Mouse (Mus musculus): ENCODE data around the gene Ywhag. TPM values are rescaled to one million over a fixed set of nuclear protein-coding genes. Genes with fewer than 3 reads are reported as not detected.

The Ywhag gene
- polyA plus RNA-seq, 1 experiment from 2014 or later = 79.0 TPM

GRCm38 (mm10) chr5:135970247-135970646, 35.8 kb upstream of the Ywhag start:
- no peaks in the 10 kb centered on the region for H3K27me3 ChIP-seq (ENCODE audit: insufficient read depth, low read length)
- no peak for DNase-seq

GRCm38 (mm10) chr5:135968781-135969180, 34.4 kb upstream of the Ywhag start:
- Histone ChIP-seq H3K9ac (no peak overlapping the region), H3K4me3 (ENCODE audit: low read depth, low read length) (no peak overlapping the region), H3K9me3 (ENCODE audit: low read depth, low read length) (no peaks in the 10 kb centered on the region), H3K4me1 (ENCODE audit: insufficient read depth) (no peaks in the 10 kb centered on the region), H3K4me2 (no peak overlapping the region), H3K27ac (ENCODE audit: low read depth) (no peak overlapping the region), H3K36me3 (ENCODE audit: insufficient read depth) (no peaks in the 10 kb centered on the region), H3K27me3 (ENCODE audit: insufficient read depth, low read length) (no peaks in the 10 kb centered on the region)
- 49% methylated on average over 1 of the region's 1 CpGs for WGBS
- TF ChIP-seq CTCF (IDR thresholded peaks at IDR 0.05; ENCODE audit: low read depth) = peak; percentile 71
- ATAC-seq (ENCODE audit: insufficient read depth) (no peak), DNase-seq (peak; percentile 61)

More at GRCm38 (mm10) chr5:135970247-135970646, 35.8 kb upstream of the Ywhag start:
- Histone ChIP-seq H3K9me3 (ENCODE audit: low read depth, low read length) (no peaks in the 10 kb centered on the region), H3K27ac (ENCODE audit: low read depth) (no peak overlapping the region), H3K4me2 (no peak overlapping the region), H3K9ac (no peak overlapping the region), H3K36me3 (ENCODE audit: insufficient read depth) (no peaks in the 10 kb centered on the region), H3K4me1 (ENCODE audit: insufficient read depth) (no peaks in the 10 kb centered on the region), H3K4me3 (ENCODE audit: low read depth, low read length) (no peak overlapping the region)
- ATAC-seq (ENCODE audit: insufficient read depth) = no peak
- TF ChIP-seq CTCF (IDR thresholded peaks at IDR 0.05; ENCODE audit: low read depth) = no peak
- WGBS = 69% methylated on average over 6 of the region's 6 CpGs

- Histone ChIP-seq H3K4me1 (ENCODE audit: insufficient read depth) (peaks cover 2% of the 10 kb centered on the region; the same call in 1 of the 2 replicates), H3K36me3 (ENCODE audit: insufficient read depth) (no peaks in the 10 kb centered on the region), H3K27ac (ENCODE audit: low read depth) (no peak overlapping the region), H3K27me3 (ENCODE audit: insufficient read depth, low read length) (no peaks in the 10 kb centered on the region), H3K9me3 (ENCODE audit: low read depth, low read length) (no peaks in the 10 kb centered on the region), H3K9ac (no peak overlapping the region), H3K4me3 (ENCODE audit: low read depth, low read length) (no peak overlapping the region), H3K4me2 (no peak overlapping the region)
- DNase-seq = peak; percentile 26
- peak; percentile 58 for TF ChIP-seq CTCF (IDR thresholded peaks at IDR 0.05; ENCODE audit: low read depth)
- ATAC-seq (ENCODE audit: insufficient read depth) = no peak
- WGBS = 63% methylated on average over 9 of the region's 9 CpGs
These were observed 32.5 kb upstream of the Ywhag start for GRCm38 (mm10) chr5:135966866-135967265.

- 7% methylated on average over 24 of the region's 24 CpGs for WGBS
- H3K27ac ChIP-seq (ENCODE audit: low read depth) = peak overlapping the region; percentile 54
These were observed 31.1 kb upstream of the Ywhag start for GRCm38 (mm10) chr5:135965501-135965930.

GRCm38 (mm10) chr5:135963280-135963627, 28.8 kb upstream of the Ywhag start:
- ATAC-seq (ENCODE audit: insufficient read depth) (no peak), DNase-seq (no peak)
- Histone ChIP-seq H3K4me1 (ENCODE audit: insufficient read depth) (peaks cover 10% of the 10 kb centered on the region; the same call in 1 of the 2 replicates), H3K36me3 (ENCODE audit: insufficient read depth) (no peaks in the 10 kb centered on the region), H3K27ac (ENCODE audit: low read depth) (peak overlapping the region; percentile 94), H3K9ac (peak overlapping the region; percentile 86), H3K4me3 (ENCODE audit: low read depth, low read length) (peak overlapping the region; percentile 63), H3K4me2 (peak overlapping the region; percentile 94), H3K27me3 (ENCODE audit: insufficient read depth, low read length) (no peaks in the 10 kb centered on the region), H3K9me3 (ENCODE audit: low read depth, low read length) (no peaks in the 10 kb centered on the region)
- no peak for TF ChIP-seq CTCF (IDR thresholded peaks at IDR 0.05; ENCODE audit: low read depth)
- WGBS = 5% methylated on average over 6 of the region's 6 CpGs

More at GRCm38 (mm10) chr5:135965501-135965930, 31.1 kb upstream of the Ywhag start:
- H3K9ac ChIP-seq = no peak overlapping the region; the same call in 1 of the 2 replicates
- ATAC-seq (ENCODE audit: insufficient read depth) = no peak
- H3K4me3 ChIP-seq (ENCODE audit: low read depth, low read length) = peak overlapping the region; percentile 26
- peak; percentile 50 for TF ChIP-seq CTCF (IDR thresholded peaks at IDR 0.05; ENCODE audit: low read depth)
- H3K27me3 ChIP-seq (ENCODE audit: insufficient read depth, low read length) = no peaks in the 10 kb centered on the region
- peaks cover 10% of the 10 kb centered on the region; the same call in 1 of the 2 replicates for H3K4me1 ChIP-seq (ENCODE audit: insufficient read depth)
- peak; percentile 61 for DNase-seq
- H3K9me3 ChIP-seq (ENCODE audit: low read depth, low read length) = no peaks in the 10 kb centered on the region
- H3K36me3 ChIP-seq (ENCODE audit: insufficient read depth) = no peaks in the 10 kb centered on the region
- peak overlapping the region; percentile 54 for H3K4me2 ChIP-seq

- H3K27ac ChIP-seq (ENCODE audit: low read depth) = peak overlapping the region; percentile 94
- peak overlapping the region; percentile 86 for H3K9ac ChIP-seq
- H3K36me3 ChIP-seq (ENCODE audit: insufficient read depth) = no peaks in the 10 kb centered on the region
- WGBS = under 1% methylated on average over 64 of the region's 64 CpGs
- peak; percentile 95 for ATAC-seq (ENCODE audit: insufficient read depth)
- peak; percentile 31; the same call in 1 of the 2 replicates for TF ChIP-seq CTCF (IDR thresholded peaks at IDR 0.05; ENCODE audit: low read depth)
- H3K27me3 ChIP-seq (ENCODE audit: insufficient read depth, low read length) = no peaks in the 10 kb centered on the region
- peak; percentile 100 for DNase-seq
- H3K4me3 ChIP-seq (ENCODE audit: low read depth, low read length) = peak overlapping the region; percentile 63
- no peaks in the 10 kb centered on the region for H3K9me3 ChIP-seq (ENCODE audit: low read depth, low read length)
- peak overlapping the region; percentile 94 for H3K4me2 ChIP-seq
- peaks cover 10% of the 10 kb centered on the region; the same call in 1 of the 2 replicates for H3K4me1 ChIP-seq (ENCODE audit: insufficient read depth)
These were observed 28.3 kb upstream of the Ywhag start for GRCm38 (mm10) chr5:135962492-135963279.

- no peaks in the 10 kb centered on the region for H3K9me3 ChIP-seq (ENCODE audit: low read depth, low read length)
- whole genome bisulfite sequencing = 1% methylated on average over 11 of the region's 11 CpGs
- no peak for TF ChIP-seq CTCF (IDR thresholded peaks at IDR 0.05; ENCODE audit: low read depth)
- peak; percentile 73; the same call in 1 of the 2 replicates for ATAC-seq (ENCODE audit: insufficient read depth)
- peaks cover 10% of the 10 kb centered on the region for H3K4me1 ChIP-seq (ENCODE audit: insufficient read depth)
- H3K4me3 ChIP-seq (ENCODE audit: low read depth, low read length) = peak overlapping the region; percentile 63
- no peaks in the 10 kb centered on the region for H3K36me3 ChIP-seq (ENCODE audit: insufficient read depth)
- H3K27ac ChIP-seq (ENCODE audit: low read depth) = peak overlapping the region; percentile 93
- peak overlapping the region; percentile 32 for H3K9ac ChIP-seq
- no peak for DNase-seq
- H3K27me3 ChIP-seq (ENCODE audit: insufficient read depth, low read length) = no peaks in the 10 kb centered on the region
- H3K4me2 ChIP-seq = peak overlapping the region; percentile 94
These were observed 27.7 kb upstream of the Ywhag start for GRCm38 (mm10) chr5:135962125-135962491.
